Mouse (Mus musculus): ENCODE measurements around the gene Tango6. TPM values are rescaled to one million over a fixed set of nuclear protein-coding genes. Genes with fewer than 3 reads are reported as not detected.
A peak's percentile ranks its signal among the peaks of the same experiment; 100 is the strongest.

The Tango6 gene
- total and polyA plus RNA-seq, 3 experiments: 2.9 to 6.4 (median 4.5) TPM

DNA sequence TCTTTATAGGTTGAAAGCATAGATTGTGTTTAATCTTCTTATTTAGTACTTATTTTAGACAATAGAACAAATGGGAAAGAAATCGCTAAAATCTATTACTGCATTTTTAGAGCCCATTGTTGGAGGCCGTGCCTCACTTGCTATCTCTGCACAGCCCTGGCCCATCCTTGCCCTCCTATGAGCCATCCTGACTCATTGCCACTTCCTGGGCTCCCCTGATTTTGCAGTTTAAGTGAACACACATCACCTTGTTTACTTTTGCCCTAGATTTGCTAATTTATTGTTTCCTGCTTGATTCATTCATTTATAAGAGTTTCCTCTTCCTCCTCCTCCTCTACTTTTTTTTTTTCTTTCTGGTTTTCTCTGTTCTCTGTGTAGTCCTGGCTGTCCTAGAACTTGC lies 55.0 kb downstream of the Tango6 start:
- peak; percentile 24; the same call in 1 of the 2 replicates for TF ChIP-seq ZNF384 (IDR thresholded peaks at IDR 0.05; ENCODE audit: low read depth, low read length)
- no peak for TF ChIP-seq HCFC1 (IDR thresholded peaks at IDR 0.05; ENCODE audit: low read depth, low read length)
- TF ChIP-seq POLR2AphosphoS2 (IDR thresholded peaks at IDR 0.05; ENCODE audit: low read depth, low read length): no peak
- TF ChIP-seq MYC (IDR thresholded peaks at IDR 0.05; ENCODE audit: low read depth, low read length): no peak
- no peak for TF ChIP-seq TCF12 (IDR thresholded peaks at IDR 0.05; ENCODE audit: low read depth, low read length)
- no peak for TF ChIP-seq ZKSCAN1 (IDR thresholded peaks at IDR 0.05; ENCODE audit: borderline replicate concordance, low read depth, low read length)
- peaks cover 8 to 63% of the 10 kb centered on the region in 2 experiments for H3K4me1 ChIP-seq (ENCODE audit: control insufficient read depth in 1 of 2, insufficient read depth in 2 of 2)
- H3K4me3 ChIP-seq (replicated peaks in 1 of 3; ENCODE audit: low read depth in 2 of 3, low read length in 2 of 3, poor library complexity in 1 of 3): no peak overlapping the region
- no peaks in the 10 kb centered on the region for H3K27me3 ChIP-seq (replicated peaks)
- no peaks in the 10 kb centered on the region for H3K79me2 ChIP-seq (replicated peaks; ENCODE audit: control insufficient read depth, extremely low read depth, insufficient read depth, poor library complexity, severe bottlenecking)
- peaks cover 2% of the 10 kb centered on the region for H3K9me3 ChIP-seq (replicated peaks; ENCODE audit: low read length)
- H3K4me2 ChIP-seq (ENCODE audit: insufficient read depth, low read depth, poor library complexity, severe bottlenecking): no peak overlapping the region
- H3K27ac ChIP-seq (ENCODE audit: insufficient read depth, low read depth): no peak overlapping the region
- no peak overlapping the region for H3K9ac ChIP-seq (ENCODE audit: insufficient read depth, low read depth)
- H3K36me3 ChIP-seq (replicated peaks in 1 of 2; ENCODE audit: control insufficient read depth in 1 of 2, insufficient read depth in 1 of 2, low read length in 1 of 2): peaks cover 6 to 44% of the 10 kb centered on the region in 2 experiments
- DNase-seq (ENCODE audit: extremely low read depth): no peak
- in situ Hi-C loops (cut with MboI; ENCODE audit: low pct_ligation_motif_present, low pct_unique_long_range_greater_than_20kb, low sequenced_read_pairs) (no loop called here), dilution Hi-C loops (cut with MboI; ENCODE audit: extremely low pct_ligation_motif_present, extremely low pct_unique_long_range_greater_than_20kb, low sequenced_read_pairs) (no loop called here)

- no peaks in the 10 kb centered on the region for H3K27me3 ChIP-seq (replicated peaks)
These were observed 59.5 kb downstream of the Tango6 start for GRCm38 (mm10) chr8:106742321-106742720.

GRCm38 (mm10) chr8:106743361-106743760 lies 60.5 kb downstream of the Tango6 start:
- H3K27ac ChIP-seq (ENCODE audit: insufficient read depth, low read depth): no peak overlapping the region
- in situ Hi-C loops (cut with MboI; ENCODE audit: low pct_ligation_motif_present, low pct_unique_long_range_greater_than_20kb, low sequenced_read_pairs): no loop called here

More at GRCm38 (mm10) chr8:106742321-106742720, 59.5 kb downstream of the Tango6 start:
- Histone ChIP-seq H3K4me2 (ENCODE audit: insufficient read depth, low read depth, poor library complexity, severe bottlenecking) (no peak overlapping the region), H3K27ac (ENCODE audit: insufficient read depth, low read depth) (no peak overlapping the region), H3K9ac (ENCODE audit: insufficient read depth, low read depth) (no peak overlapping the region), H3K4me1 (ENCODE audit: control insufficient read depth in 1 of 2, insufficient read depth in 2 of 2) (peaks cover 0 to 23% of the 10 kb centered on the region in 2 experiments; a peak in 2 of 4 replicates), H3K9me3 (replicated peaks; ENCODE audit: low read length) (peaks cover 2% of the 10 kb centered on the region), H3K79me2 (replicated peaks; ENCODE audit: control insufficient read depth, extremely low read depth, insufficient read depth, poor library complexity, severe bottlenecking) (no peaks in the 10 kb centered on the region), H3K36me3 (replicated peaks in 1 of 2; ENCODE audit: control insufficient read depth in 1 of 2, insufficient read depth in 1 of 2, low read length in 1 of 2) (peaks cover 8 to 68% of the 10 kb centered on the region in 2 experiments), H3K4me3 (replicated peaks in 1 of 3; ENCODE audit: low read depth in 2 of 3, low read length in 2 of 3, poor library complexity in 1 of 3) (no peak overlapping the region)
- dilution Hi-C loops (cut with MboI; ENCODE audit: extremely low pct_ligation_motif_present, extremely low pct_unique_long_range_greater_than_20kb, low sequenced_read_pairs) (no loop called here), in situ Hi-C loops (cut with MboI; ENCODE audit: low pct_ligation_motif_present, low pct_unique_long_range_greater_than_20kb, low sequenced_read_pairs) (no loop called here)
- no peak for DNase-seq (ENCODE audit: extremely low read depth)
- TF ChIP-seq POLR2AphosphoS2 (IDR thresholded peaks at IDR 0.05; ENCODE audit: low read depth, low read length) (no peak), RCOR1 (conservative IDR thresholded peaks at IDR 0.05; ENCODE audit: low read depth, low read length) (no peak), BHLHE40 (IDR thresholded peaks at IDR 0.05; ENCODE audit: low read depth, low read length) (no peak)

More at GRCm38 (mm10) chr8:106743361-106743760, 60.5 kb downstream of the Tango6 start:
- H3K4me1 ChIP-seq (ENCODE audit: control insufficient read depth in 1 of 2, insufficient read depth in 2 of 2): peaks cover 0 to 13% of the 10 kb centered on the region in 2 experiments; a peak in 2 of 4 replicates
- dilution Hi-C loops (cut with MboI; ENCODE audit: extremely low pct_ligation_motif_present, extremely low pct_unique_long_range_greater_than_20kb, low sequenced_read_pairs): no loop called here
- no peak overlapping the region for H3K4me3 ChIP-seq (replicated peaks in 1 of 3; ENCODE audit: low read depth in 2 of 3, low read length in 2 of 3, poor library complexity in 1 of 3)
- H3K9me3 ChIP-seq (replicated peaks; ENCODE audit: low read length): peaks cover 2% of the 10 kb centered on the region
- TF ChIP-seq JUN (IDR thresholded peaks at IDR 0.05; ENCODE audit: insufficient read depth, low read depth, low read length): no peak
- TF ChIP-seq ZNF384 (IDR thresholded peaks at IDR 0.05; ENCODE audit: low read depth, low read length): no peak
- no peak overlapping the region for H3K9ac ChIP-seq (ENCODE audit: insufficient read depth, low read depth)
- no peaks in the 10 kb centered on the region for H3K27me3 ChIP-seq (replicated peaks)
- H3K79me2 ChIP-seq (replicated peaks; ENCODE audit: control insufficient read depth, extremely low read depth, insufficient read depth, poor library complexity, severe bottlenecking): no peaks in the 10 kb centered on the region
- H3K36me3 ChIP-seq (replicated peaks in 1 of 2; ENCODE audit: control insufficient read depth in 1 of 2, insufficient read depth in 1 of 2, low read length in 1 of 2): peaks cover 8 to 77% of the 10 kb centered on the region in 2 experiments
- no peak for DNase-seq (ENCODE audit: extremely low read depth)
- H3K4me2 ChIP-seq (ENCODE audit: insufficient read depth, low read depth, poor library complexity, severe bottlenecking): no peak overlapping the region

All from CH12.LX (cell line).